Mouse (Mus musculus) heart, postnatal 10 days (tissue): ENCODE results near the gene Zfp991. TPM values are rescaled to one million over a fixed set of nuclear protein-coding genes. Genes with fewer than 3 reads are reported as not detected.

Experiments used
- total RNA-seq, 2 experiments: library from RNA; stranded (reverse); gene quantifications; 2 replicates each; pipeline ENCODE4 v1.2.3; 2021

Gene Zfp991
- total RNA-seq, 2 experiments from 2014 or later, result 7.1 to 10.0 TPM

Other genes with a start within 250 kb of the Zfp991 start
- not detected for gene Gm21411, start 222.4 kb upstream of the Zfp991 start, total RNA-seq
- gene Zfp989, start 160.1 kb upstream of the Zfp991 start, total RNA-seq, result not detected
- gene Rex2, start 110.2 kb upstream of the Zfp991 start, total RNA-seq, result under 1 TPM; 0.60 to 0.77 TPM
- gene Zfp988, start 173.6 kb downstream of the Zfp991 start, total RNA-seq, result not detected
- under 1 TPM; 0.40 to 0.43 TPM for gene Zfp978, start 229.3 kb downstream of the Zfp991 start, total RNA-seq